Mouse (Mus musculus): ENCODE measurements around the gene Gipc1. TPM values are rescaled to one million over a fixed set of nuclear protein-coding genes. Genes with fewer than 3 reads are reported as not detected.

Gipc1 gene
- total and polyA plus RNA-seq, 3 experiments, result 21.0 to 25.8 (median 22.6) TPM

DNA sequence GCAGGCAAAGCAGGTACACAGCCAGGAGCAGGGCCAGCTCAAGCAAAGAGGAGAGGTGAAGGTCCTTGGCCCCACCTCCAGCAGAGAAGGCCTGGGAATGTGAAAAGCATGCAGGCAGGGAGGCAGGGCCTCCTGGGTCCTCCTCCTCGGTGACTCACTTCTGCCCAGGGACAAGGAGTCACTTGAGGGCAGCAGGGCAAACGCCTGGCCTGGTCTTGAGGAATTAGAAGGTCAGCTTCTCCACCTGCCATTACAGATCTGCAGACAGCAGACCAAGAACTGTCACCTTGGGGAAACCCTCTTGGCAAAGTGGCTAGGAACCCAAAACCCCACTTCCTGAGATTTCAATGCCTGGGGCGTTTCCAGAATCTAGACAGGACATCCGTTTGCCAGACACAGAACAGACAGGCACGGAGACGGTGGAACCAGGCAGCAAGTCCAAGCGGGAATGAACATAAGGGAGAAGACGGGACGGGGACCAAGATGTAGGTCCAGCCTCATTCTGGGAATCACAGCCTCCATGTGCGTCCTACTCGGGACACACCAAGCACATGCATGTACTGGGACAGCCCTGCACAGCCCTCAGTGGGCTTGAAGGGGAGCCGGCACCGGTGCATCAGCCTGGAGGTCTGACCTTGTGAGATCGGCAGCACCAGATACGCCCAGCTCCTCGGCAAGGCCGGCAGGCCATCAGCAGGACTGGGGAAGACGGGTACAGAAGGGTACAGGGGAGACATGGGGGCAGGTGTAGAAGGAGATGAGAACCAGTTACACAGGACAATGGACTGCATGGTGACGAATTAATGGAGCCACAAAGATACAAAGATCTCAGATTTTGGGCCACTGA, 45.1 kb downstream of the Gipc1 start:
- Histone ChIP-seq H3K27ac (ENCODE audit: insufficient read depth, low read depth) (no peak overlapping the region), H3K36me3 (replicated peaks in 1 of 2; ENCODE audit: control insufficient read depth in 1 of 2, insufficient read depth in 1 of 2, low read length in 1 of 2) (peaks cover 3 to 33% of the 10 kb centered on the region in 2 experiments), H3K9me3 (replicated peaks; ENCODE audit: low read length) (peaks cover 6% of the 10 kb centered on the region), H3K27me3 (replicated peaks) (no peaks in the 10 kb centered on the region), H3K4me1 (ENCODE audit: control insufficient read depth in 1 of 2, insufficient read depth in 2 of 2) (peaks cover 27 to 60% of the 10 kb centered on the region in 2 experiments), H3K9ac (ENCODE audit: insufficient read depth, low read depth) (peak overlapping the region; percentile 85), H3K4me2 (ENCODE audit: insufficient read depth, low read depth, poor library complexity, severe bottlenecking) (peak overlapping the region; percentile 64), H3K79me2 (replicated peaks; ENCODE audit: control insufficient read depth, extremely low read depth, insufficient read depth, poor library complexity, severe bottlenecking) (peaks cover 30% of the 10 kb centered on the region), H3K4me3 (replicated peaks in 1 of 3; ENCODE audit: low read depth in 2 of 3, low read length in 2 of 3, poor library complexity in 1 of 3) (peak overlapping the region; percentile 72 to 94 (median 84))
- no peak for DNase-seq (ENCODE audit: extremely low read depth)
- TF ChIP-seq ZNF384 (IDR thresholded peaks at IDR 0.05; ENCODE audit: low read depth, low read length) (no peak), NELFE (IDR thresholded peaks at IDR 0.05; ENCODE audit: low read depth, low read length) (no peak), USF1 (IDR thresholded peaks at IDR 0.05; ENCODE audit: low read depth, low read length) (no peak), MXI1 (IDR thresholded peaks at IDR 0.05; ENCODE audit: low read depth, low read length) (no peak), RCOR1 (conservative IDR thresholded peaks at IDR 0.05; ENCODE audit: low read depth, low read length) (no peak), ELF1 (IDR thresholded peaks at IDR 0.05; ENCODE audit: low read depth, low read length) (no peak), JUN (IDR thresholded peaks at IDR 0.05; ENCODE audit: insufficient read depth, low read depth, low read length) (no peak), POLR2AphosphoS2 (IDR thresholded peaks at IDR 0.05; ENCODE audit: low read depth, low read length) (no peak), SMC3 (IDR thresholded peaks at IDR 0.05; ENCODE audit: low read depth, low read length) (no peak)
- dilution Hi-C loops (cut with MboI; ENCODE audit: extremely low pct_ligation_motif_present, extremely low pct_unique_long_range_greater_than_20kb, low sequenced_read_pairs) (no loop called here), in situ Hi-C loops (cut with MboI; ENCODE audit: low pct_ligation_motif_present, low pct_unique_long_range_greater_than_20kb, low sequenced_read_pairs) (no loop called here)

DNA sequence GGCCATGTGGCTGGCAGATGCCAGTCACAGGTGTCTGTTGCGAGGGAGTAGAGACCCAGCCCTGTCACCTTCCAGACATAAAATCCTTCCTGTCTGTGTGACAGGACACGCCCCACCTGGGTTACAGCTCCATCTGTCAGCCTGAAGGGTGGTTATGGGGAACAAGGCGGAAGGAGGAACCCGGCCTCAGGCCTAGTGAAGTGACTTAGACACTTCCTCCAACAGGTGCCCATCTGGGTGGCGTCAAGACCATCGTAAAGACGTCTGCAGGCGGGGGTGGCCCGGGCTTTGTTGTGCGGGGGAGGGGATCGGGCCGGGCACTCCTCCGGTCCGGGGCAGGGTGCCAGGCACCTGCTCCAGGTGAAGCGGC, 45.8 kb downstream of the Gipc1 start:
- H3K4me2 ChIP-seq (ENCODE audit: insufficient read depth, low read depth, poor library complexity, severe bottlenecking), result peak overlapping the region; percentile 64
- in situ Hi-C loops (cut with MboI; ENCODE audit: low pct_ligation_motif_present, low pct_unique_long_range_greater_than_20kb, low sequenced_read_pairs), result no loop called here
- H3K9ac ChIP-seq (ENCODE audit: insufficient read depth, low read depth), result peak overlapping the region; percentile 85
- peak; percentile 84 for DNase-seq (ENCODE audit: extremely low read depth)
- H3K4me1 ChIP-seq (ENCODE audit: control insufficient read depth in 1 of 2, insufficient read depth in 2 of 2), result peaks cover 27 to 55% of the 10 kb centered on the region in 2 experiments
- peaks cover 6% of the 10 kb centered on the region for H3K9me3 ChIP-seq (replicated peaks; ENCODE audit: low read length)
- dilution Hi-C loops (cut with MboI; ENCODE audit: extremely low pct_ligation_motif_present, extremely low pct_unique_long_range_greater_than_20kb, low sequenced_read_pairs), result no loop called here
- peak overlapping the region; percentile 41; the same call in 1 of the 2 replicates for H3K27ac ChIP-seq (ENCODE audit: insufficient read depth, low read depth)
- H3K4me3 ChIP-seq (replicated peaks in 1 of 3; ENCODE audit: low read depth in 2 of 3, low read length in 2 of 3, poor library complexity in 1 of 3), result peak overlapping the region; percentile 72 to 94 (median 84)
- H3K27me3 ChIP-seq (replicated peaks), result no peaks in the 10 kb centered on the region
- H3K36me3 ChIP-seq (replicated peaks in 1 of 2; ENCODE audit: control insufficient read depth in 1 of 2, insufficient read depth in 1 of 2, low read length in 1 of 2), result peaks cover 0 to 26% of the 10 kb centered on the region in 2 experiments
- peaks cover 30% of the 10 kb centered on the region for H3K79me2 ChIP-seq (replicated peaks; ENCODE audit: control insufficient read depth, extremely low read depth, insufficient read depth, poor library complexity, severe bottlenecking)
- TF ChIP-seq KAT2A (IDR thresholded peaks at IDR 0.05; ENCODE audit: insufficient replicate concordance, low read length) (no peak), USF2 (conservative IDR thresholded peaks at IDR 0.05; ENCODE audit: low read depth, low read length) (no peak), CHD2 (IDR thresholded peaks at IDR 0.05; ENCODE audit: low read length) (peak; percentile 46; the same call in 1 of the 2 replicates), SIN3A (IDR thresholded peaks at IDR 0.05; ENCODE audit: low read length) (peak; percentile 93), MEF2A (IDR thresholded peaks at IDR 0.05; ENCODE audit: borderline replicate concordance, low read depth, low read length) (no peak), ETS1 (conservative IDR thresholded peaks at IDR 0.05; ENCODE audit: low read depth, low read length) (0 out of 2 replicates have a peak, but pooled peaks have one; percentile 19), MXI1 (IDR thresholded peaks at IDR 0.05; ENCODE audit: low read depth, low read length) (peak; percentile 88), NELFE (IDR thresholded peaks at IDR 0.05; ENCODE audit: low read depth, low read length) (no peak), BHLHE40 (IDR thresholded peaks at IDR 0.05; ENCODE audit: low read depth, low read length) (peak; percentile 63), MYC (IDR thresholded peaks at IDR 0.05; ENCODE audit: low read depth, low read length) (0 out of 2 replicates have a peak, but pooled peaks have one; percentile 44), TCF12 (IDR thresholded peaks at IDR 0.05; ENCODE audit: low read depth, low read length) (peak; percentile 53; the same call in 1 of the 2 replicates), ZMIZ1 (IDR thresholded peaks at IDR 0.05; ENCODE audit: low read depth, low read length) (0 out of 2 replicates have a peak, but pooled peaks have one; percentile 27), RAD21 (IDR thresholded peaks at IDR 0.05; ENCODE audit: low read depth, low read length) (no peak), ZC3H11A (IDR thresholded peaks at IDR 0.05; ENCODE audit: low read depth, low read length) (no peak), POLR2AphosphoS2 (IDR thresholded peaks at IDR 0.05; ENCODE audit: low read depth, low read length) (no peak), MAX (IDR thresholded peaks at IDR 0.05; ENCODE audit: low read length) (peak; percentile 35; the same call in 1 of the 2 replicates), POLR2A (IDR thresholded peaks at IDR 0.05; ENCODE audit: low read depth, low read length) (no peak), TBP (conservative IDR thresholded peaks at IDR 0.05; ENCODE audit: low read depth, low read length) (no peak), NRF1 (IDR thresholded peaks at IDR 0.05; ENCODE audit: low read depth, low read length) (peak; percentile 25; the same call in 1 of the 2 replicates), UBTF (IDR thresholded peaks at IDR 0.05; ENCODE audit: low read depth, low read length) (no peak), CTCF (conservative IDR thresholded peaks at IDR 0.05 in 1 of 2, IDR thresholded peaks at IDR 0.05 in 1 of 2; ENCODE audit: low read depth in 2 of 2, low read length in 2 of 2) (no peak), ZKSCAN1 (IDR thresholded peaks at IDR 0.05; ENCODE audit: borderline replicate concordance, low read depth, low read length) (no peak), HCFC1 (IDR thresholded peaks at IDR 0.05; ENCODE audit: low read depth, low read length) (peak; percentile 60), JUND (conservative IDR thresholded peaks at IDR 0.05; ENCODE audit: low read depth, low read length) (no peak), IRF4 (IDR thresholded peaks at IDR 0.05; ENCODE audit: low read depth, low read length) (0 out of 2 replicates have a peak, but pooled peaks have one; percentile 21)
